Mouse (Mus musculus) bone marrow, adult 2 months (tissue): ENCODE results near the gene Cenpc1. TPM values are rescaled to one million over a fixed set of nuclear protein-coding genes. Genes with fewer than 3 reads are reported as not detected.

ENCODE experiments used
- H3K27ac ChIP-seq: fragments of 200-500 bp; 2 replicates; pipeline ENCODE4 v1.5.1; 2012; ENCODE audit warnings: low read depth, mild to moderate bottlenecking, control low read depth, inconsistent platforms, low read length; ENCODE audit not compliant: control insufficient read depth, poor library complexity, insufficient read depth
- H3K4me1 ChIP-seq: fragments of 200-500 bp; 2 replicates; pipeline ENCODE4 v1.6.1; 2011; ENCODE audit warnings: low read length; ENCODE audit not compliant: control insufficient read depth, insufficient read depth
- H3K4me3 ChIP-seq: fragments of 200-500 bp; replicated peaks from 2 replicates; pipeline ENCODE3; 2011; ENCODE audit warnings: mild to moderate bottlenecking, low read depth, low read length, control low read depth; ENCODE audit not compliant: control insufficient read depth
- CTCF ChIP-seq: fragments of 200-500 bp; IDR thresholded peaks from 2 replicates; pipeline ENCODE4 v1.5.1; 2011; ENCODE audit warnings: low read length, control low read depth; ENCODE audit not compliant: control insufficient read depth, insufficient read depth
- POLR2A ChIP-seq: fragments of 200-500 bp; IDR thresholded peaks from 2 replicates; pipeline ENCODE4 v1.6.1; 2011; ENCODE audit warnings: low read depth, mild to moderate bottlenecking, control low read depth, low read length, borderline replicate concordance; ENCODE audit not compliant: control insufficient read depth
- WGBS: fragments of 180-500 bp; shearing (Covaris S2); methylation state at CpG from one replicate; pipeline ENCODE4 v1.1.7; 2018; 5-methylcytosine and 5-hydroxymethylcytosine counted together
- polyA plus RNA-seq: library from polyadenylated mRNA; stranded (reverse); fragments of >200 nt; gene quantifications from 2 replicates; pipeline ENCODE4 v1.2.4, GENCODE M21; 2011; ENCODE audit warnings: low replicate concordance; ENCODE audit not compliant: missing spikeins, insufficient read depth, insufficient read length

Cenpc1 gene
- polyA plus RNA-seq, 1 experiment = 16.1 TPM

GRCm38 (mm10) chr5:86094754-86095153 lies 29.4 kb upstream of the Cenpc1 start:
- no peak overlapping the region for H3K27ac ChIP-seq
- no peak overlapping the region for H3K4me3 ChIP-seq
- H3K4me1 ChIP-seq = no peaks in the 10 kb centered on the region; the same call in none of the 2 replicates
- TF ChIP-seq CTCF = no peak
- TF ChIP-seq POLR2A = no peak
- 78% methylated on average over 9 of the region's 9 CpGs for WGBS

- TF ChIP-seq CTCF (no peak), POLR2A (no peak)
- Histone ChIP-seq H3K27ac (no peak overlapping the region; the same call in 1 of the 2 replicates), H3K4me1 (no peaks in the 10 kb centered on the region; the same call in 1 of the 2 replicates), H3K4me3 (no peak overlapping the region)
- 20% methylated on average over 6 of the region's 6 CpGs for WGBS
Measured at GRCm38 (mm10) chr5:86086751-86087150, 21.4 kb upstream of the Cenpc1 start.

GRCm38 (mm10) chr5:86084979-86085378 lies 19.6 kb upstream of the Cenpc1 start:
- TF ChIP-seq CTCF (no peak), POLR2A (no peak)
- peak overlapping the region; percentile 39; the same call in 1 of the 2 replicates for H3K27ac ChIP-seq
- WGBS = 28% methylated on average over 7 of the region's 7 CpGs
- H3K4me1 ChIP-seq = no peaks in the 10 kb centered on the region; the same call in 1 of the 2 replicates
- H3K4me3 ChIP-seq = no peak overlapping the region

DNA sequence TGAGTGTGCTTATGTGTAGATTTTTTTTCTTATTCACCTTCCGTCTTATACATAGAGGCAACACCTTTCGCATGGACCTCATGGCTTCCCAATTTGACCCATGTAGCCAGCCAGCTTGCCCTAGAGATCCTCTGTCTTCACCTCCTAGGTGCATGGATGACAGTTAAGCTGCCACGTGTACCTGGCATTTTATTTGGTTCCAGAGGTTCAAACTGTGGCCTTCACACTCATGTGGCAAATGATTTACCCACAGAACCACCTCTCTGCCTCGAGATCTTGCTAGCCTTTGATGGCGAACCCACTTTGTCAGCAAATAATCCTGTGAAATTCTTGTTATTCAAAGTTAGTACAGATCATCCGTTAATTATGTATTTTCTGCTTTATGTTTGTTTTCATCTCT lies 18.6 kb upstream of the Cenpc1 start:
- Histone ChIP-seq H3K27ac (no peak overlapping the region), H3K4me1 (no peaks in the 10 kb centered on the region; the same call in 1 of the 2 replicates), H3K4me3 (no peak overlapping the region)
- WGBS = 84% methylated on average over 6 of the region's 6 CpGs
- no peak for TF ChIP-seq CTCF
- no peak for TF ChIP-seq POLR2A

DNA sequence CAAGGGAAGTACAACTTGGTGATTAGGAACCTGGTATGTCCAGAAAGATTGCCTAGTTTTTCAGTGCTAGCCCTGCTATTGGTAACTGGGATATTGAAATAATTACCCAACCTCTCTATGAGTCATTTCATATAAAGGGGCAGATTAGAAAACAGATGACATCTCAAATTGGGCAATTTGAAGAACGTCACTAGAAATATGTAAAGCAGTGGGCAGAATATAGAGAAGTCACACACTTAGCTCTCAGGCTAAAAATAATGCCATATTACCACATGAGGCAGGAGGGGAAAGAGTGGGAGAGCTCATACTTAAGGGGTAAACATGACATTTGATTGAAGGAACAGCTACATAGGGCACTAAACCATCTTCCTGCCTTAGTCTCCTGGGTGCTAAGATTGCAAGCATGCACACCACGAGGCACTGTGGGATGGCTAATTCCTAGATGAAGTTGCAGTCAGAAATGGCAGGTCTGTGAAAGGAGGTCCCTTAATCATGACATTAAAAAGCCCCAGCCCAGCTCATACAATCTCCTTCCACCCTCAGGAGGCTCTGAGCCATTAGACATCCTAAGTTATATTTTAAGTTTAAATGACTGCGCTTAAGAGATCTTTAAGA lies 13.4 kb upstream of the Cenpc1 start:
- Histone ChIP-seq H3K27ac (peak overlapping the region; percentile 22; the same call in 1 of the 2 replicates), H3K4me1 (peaks cover 3% of the 10 kb centered on the region), H3K4me3 (no peak overlapping the region)
- 37% methylated on average over 3 of the region's 3 CpGs for WGBS
- TF ChIP-seq CTCF (no peak), POLR2A (no peak)

DNA sequence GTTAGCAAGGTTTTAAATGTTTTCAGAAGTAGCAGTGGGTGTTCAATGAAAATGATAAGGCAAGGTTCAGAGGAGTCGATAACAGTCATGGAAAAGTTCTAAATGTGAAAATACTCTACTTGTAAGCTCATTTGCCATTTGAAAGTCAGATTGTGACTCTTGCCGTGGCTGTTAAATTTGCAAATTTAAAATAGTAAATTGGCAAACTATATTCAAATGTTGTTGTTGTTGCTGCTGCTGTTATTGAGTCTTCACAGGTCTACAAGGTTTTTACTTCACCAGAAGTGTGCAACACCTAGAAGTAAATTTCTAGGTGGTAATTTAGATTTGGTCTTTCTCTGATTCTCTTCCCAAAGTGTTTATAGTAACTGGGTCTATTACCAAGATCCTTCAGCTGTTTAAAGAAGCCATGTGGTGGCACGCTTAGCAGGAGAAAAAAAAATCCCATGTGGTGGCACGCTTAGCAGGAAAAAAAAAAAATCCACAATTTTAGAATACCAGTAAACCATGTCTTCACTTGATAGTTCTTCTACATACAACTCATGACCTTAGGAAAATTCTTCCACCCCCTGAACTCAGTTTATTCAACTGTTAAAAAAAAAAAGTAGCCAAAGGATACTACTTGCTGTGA lies 7.5 kb upstream of the Cenpc1 start:
- no peak for TF ChIP-seq CTCF
- no peak for TF ChIP-seq POLR2A
- 2% methylated on average over 4 of the region's 4 CpGs for WGBS
- H3K27ac ChIP-seq = no peak overlapping the region
- H3K4me3 ChIP-seq = peak overlapping the region; percentile 40
- peaks cover 4% of the 10 kb centered on the region for H3K4me1 ChIP-seq

DNA sequence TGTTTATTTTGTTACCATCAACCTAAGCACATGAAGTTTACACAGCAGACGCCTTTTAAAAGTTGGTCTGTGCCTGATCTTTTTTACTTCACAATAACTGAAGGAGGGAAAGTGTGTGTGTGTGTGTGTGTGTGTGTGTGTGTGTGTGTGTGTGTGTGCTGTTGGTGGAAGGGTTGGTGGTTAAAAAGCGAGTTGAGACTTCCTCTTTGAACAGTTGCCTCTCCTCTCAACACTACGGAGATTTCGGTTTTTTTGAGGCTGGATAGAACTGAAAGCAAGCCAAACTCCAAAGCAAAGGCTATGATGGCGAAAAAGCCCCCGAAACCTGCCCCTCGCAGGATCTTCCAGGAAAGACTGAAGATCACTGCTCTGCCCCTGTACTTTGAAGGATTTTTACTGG lies 6.2 kb upstream of the Cenpc1 start, which contains the start of gene Stap1:
Gene Stap1, plus strand, starts transcription at position 209 of the 400 bp plus-strand sequence.
- H3K27ac ChIP-seq = peak within 1 kb of the TSS; percentile 96
- 4% methylated on average over 7 of the region's 7 CpGs for WGBS
- TF ChIP-seq POLR2A (no peak), CTCF (no peak)
- H3K4me3 ChIP-seq = peak within 1 kb of the TSS; percentile 75
- H3K4me1 ChIP-seq = peaks cover 4% of the 10 kb centered on the region

DNA sequence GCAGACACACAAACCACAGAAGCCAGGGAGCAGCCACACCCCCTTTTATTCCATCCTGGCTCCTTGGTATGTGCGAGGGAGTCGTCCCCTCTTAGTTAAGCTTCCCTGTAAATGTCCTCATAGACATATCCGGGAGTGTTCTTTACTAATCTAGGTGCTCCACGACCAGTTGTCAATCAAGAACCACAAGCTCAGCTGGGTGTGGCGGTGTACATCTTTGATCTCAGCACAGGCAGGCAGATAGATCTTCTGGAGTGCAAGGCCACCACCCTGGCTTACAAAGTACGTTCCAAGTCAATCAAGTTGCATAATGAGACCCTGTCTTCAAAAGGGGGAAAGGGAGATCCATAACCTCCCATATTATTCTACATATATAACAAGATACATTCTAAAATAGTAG lies 3.7 kb upstream of the Cenpc1 start:
- WGBS = 63% methylated on average over 6 of the region's 6 CpGs

DNA sequence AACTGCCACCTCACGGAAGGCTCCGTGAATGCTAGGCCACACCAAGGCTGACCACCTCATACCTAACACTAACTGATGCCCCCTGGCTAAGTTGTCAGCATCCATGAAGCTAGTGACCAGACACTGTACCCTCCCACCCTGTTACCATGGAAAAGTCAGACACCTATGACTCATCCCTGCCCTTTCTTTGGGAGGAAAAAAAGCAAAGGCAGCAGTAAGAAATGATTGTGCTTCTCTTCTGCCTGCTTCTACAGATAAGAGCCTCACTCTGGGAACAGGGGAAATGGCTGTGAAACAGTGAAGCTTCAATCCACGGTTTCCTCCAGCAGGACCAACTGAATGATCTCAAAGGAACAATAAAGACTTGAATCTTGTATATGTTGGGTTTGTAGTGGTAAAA lies 3.1 kb upstream of the Cenpc1 start:
- TF ChIP-seq CTCF (no peak), POLR2A (no peak)
- H3K4me3 ChIP-seq = no peak overlapping the region
- H3K27ac ChIP-seq = peak overlapping the region; percentile 90; the same call in 1 of the 2 replicates
- peaks cover 4% of the 10 kb centered on the region; the same call in 1 of the 2 replicates for H3K4me1 ChIP-seq
- WGBS = 5% methylated on average over 3 of the region's 3 CpGs

More for the DNA sequence above, 3.7 kb upstream of the Cenpc1 start:
- Histone ChIP-seq H3K4me1 (peaks cover 4% of the 10 kb centered on the region; the same call in 1 of the 2 replicates), H3K4me3 (no peak overlapping the region), H3K27ac (peak overlapping the region; percentile 22; the same call in 1 of the 2 replicates)
- no peak for TF ChIP-seq CTCF
- TF ChIP-seq POLR2A = no peak
